Mouse (Mus musculus): ENCODE data around the gene Dnah10. TPM values are rescaled to one million over a fixed set of nuclear protein-coding genes. Genes with fewer than 3 reads are reported as not detected.

Gene Dnah10
- polyA plus RNA-seq (2015; fragmentation: Nextera tagmentation; extraction: Ambion mirVana), result 0.09 and 0.14 TPM in 2 replicates

DNA sequence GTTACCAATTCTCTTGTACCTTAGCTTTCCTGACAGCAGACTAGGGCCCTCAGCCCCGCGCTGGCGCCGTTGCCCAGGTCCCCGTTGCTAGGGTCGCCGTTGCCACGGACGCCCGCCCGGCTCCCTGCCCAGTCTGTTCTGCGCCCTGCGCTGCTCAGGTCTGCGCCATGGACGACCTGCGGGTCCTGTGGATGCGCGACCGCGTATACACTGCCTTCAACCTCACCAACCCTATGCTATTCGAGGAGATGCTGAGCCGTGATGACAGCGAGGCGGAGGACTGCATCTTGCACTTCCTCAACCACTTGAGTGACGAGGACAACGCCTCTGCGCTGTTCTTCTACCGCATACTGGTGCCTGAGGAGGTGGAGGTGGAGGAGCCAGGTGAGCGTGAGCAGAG, at the start of gene Dnah10:
Gene Dnah10 (plus strand): TSS at position 89 of the 400 bp plus-strand sequence.
- Histone ChIP-seq H3K4me2 (0 out of 2 replicates have a peak within 1 kb of the TSS, but pooled peaks have one; percentile 4), H3K27me3 (peaks cover 3% of the 10 kb centered on the region), H3K4me3 (no peak within 1 kb of the TSS), H3K9ac (no peak within 1 kb of the TSS; the same call in none of the 2 replicates), H3K4me1 (replicated peaks) (peaks cover 9% of the 10 kb centered on the region), H3K36me3 (peaks cover 42% of the 10 kb centered on the region), H3K9me3 (no peaks in the 10 kb centered on the region), H3K27ac (no peak within 1 kb of the TSS)
- peak; percentile 68; the same call in 1 of the 2 replicates for ATAC-seq (ENCODE audit: low FRiP score)
- WGBS, result 10% methylated on average over 29 of the region's 29 CpGs

DNA sequence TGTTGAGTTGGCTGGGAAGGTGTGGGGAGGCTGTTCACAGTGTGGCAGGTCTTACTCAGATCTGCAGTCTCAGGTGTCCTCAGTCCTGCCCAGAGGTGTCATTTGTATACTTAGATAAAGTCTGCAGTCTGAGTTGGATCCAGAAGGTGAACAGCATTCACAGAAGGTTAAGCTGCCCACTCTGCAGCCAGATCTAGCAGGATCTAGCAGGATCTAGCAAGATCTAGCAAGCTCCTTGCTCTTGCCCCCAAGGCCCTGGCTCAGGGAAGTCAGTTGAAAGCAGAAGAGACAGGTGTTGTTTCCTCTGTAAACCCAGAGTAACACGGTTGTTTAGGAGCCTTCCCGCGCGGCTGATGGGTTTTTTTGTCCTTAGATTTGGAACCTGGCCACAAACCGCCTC, 11.1 kb upstream of the Dnah10 start:
- H3K4me3 ChIP-seq, result no peak overlapping the region
- H3K4me2 ChIP-seq, result no peak overlapping the region
- no peak overlapping the region for H3K27ac ChIP-seq
- no peak overlapping the region for H3K9ac ChIP-seq
- no peaks in the 10 kb centered on the region for H3K27me3 ChIP-seq
- no peaks in the 10 kb centered on the region for H3K9me3 ChIP-seq
- 92% methylated on average over 5 of the region's 5 CpGs for WGBS
- no peak for ATAC-seq (ENCODE audit: low FRiP score)
- peaks cover 82% of the 10 kb centered on the region for H3K36me3 ChIP-seq
- no peaks in the 10 kb centered on the region for H3K4me1 ChIP-seq (replicated peaks)

DNA sequence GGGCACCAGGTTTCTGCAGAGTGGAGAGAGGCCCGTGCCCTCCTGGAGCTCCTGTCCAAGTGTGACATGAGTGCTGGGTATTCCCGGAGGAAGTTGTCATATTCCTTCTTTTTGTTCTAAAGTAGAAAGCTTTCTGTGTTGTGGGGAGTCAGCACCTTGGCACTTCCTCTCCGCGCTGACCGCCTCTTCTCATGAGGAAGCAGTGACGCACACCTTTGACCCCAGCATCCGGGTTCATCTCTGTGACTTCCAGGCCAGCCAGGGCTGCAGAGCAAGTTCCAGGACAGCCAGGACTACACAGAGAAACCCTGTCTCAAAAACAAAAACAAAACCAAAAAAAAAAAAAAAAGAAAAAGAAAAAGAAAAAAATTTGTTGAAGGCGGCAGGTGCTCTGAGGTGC, 9.8 kb upstream of the Dnah10 start:
- H3K4me3 ChIP-seq, result no peak overlapping the region
- H3K27ac ChIP-seq, result no peak overlapping the region
- ATAC-seq (ENCODE audit: low FRiP score), result no peak
- H3K27me3 ChIP-seq, result no peaks in the 10 kb centered on the region
- peaks cover 96% of the 10 kb centered on the region for H3K36me3 ChIP-seq
- no peaks in the 10 kb centered on the region for H3K9me3 ChIP-seq
- no peak overlapping the region for H3K9ac ChIP-seq
- H3K4me1 ChIP-seq (replicated peaks), result no peaks in the 10 kb centered on the region
- no peak overlapping the region for H3K4me2 ChIP-seq
- 89% methylated on average over 8 of the region's 8 CpGs for WGBS

DNA sequence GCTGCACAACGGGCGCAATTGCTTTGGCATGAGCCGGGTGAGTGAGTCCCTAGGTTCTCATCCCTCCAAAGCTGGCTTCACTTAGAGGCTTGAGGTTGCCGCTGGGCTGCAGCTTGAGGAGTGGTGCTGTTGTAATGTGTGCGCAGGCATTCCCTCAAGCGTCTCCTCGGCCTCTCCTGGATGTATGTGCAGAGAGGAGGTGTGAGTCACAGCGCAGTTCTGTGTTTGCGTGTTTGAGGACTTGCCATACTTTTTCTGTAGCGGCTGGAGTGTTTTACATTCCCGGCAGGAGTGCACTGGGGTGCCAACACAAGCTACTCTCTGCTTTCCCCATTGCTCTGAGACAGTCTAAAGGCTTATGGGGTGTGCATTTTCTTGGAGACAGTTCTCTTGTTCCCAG, 6.9 kb upstream of the Dnah10 start:
- Histone ChIP-seq H3K27me3 (no peaks in the 10 kb centered on the region), H3K4me3 (no peak overlapping the region), H3K4me2 (no peak overlapping the region), H3K9me3 (no peaks in the 10 kb centered on the region), H3K27ac (no peak overlapping the region), H3K4me1 (replicated peaks) (no peaks in the 10 kb centered on the region), H3K9ac (peak overlapping the region; percentile 14; the same call in 1 of the 2 replicates), H3K36me3 (peaks cover 96% of the 10 kb centered on the region)
- WGBS, result 96% methylated on average over 11 of the region's 11 CpGs
- no peak for ATAC-seq (ENCODE audit: low FRiP score)

DNA sequence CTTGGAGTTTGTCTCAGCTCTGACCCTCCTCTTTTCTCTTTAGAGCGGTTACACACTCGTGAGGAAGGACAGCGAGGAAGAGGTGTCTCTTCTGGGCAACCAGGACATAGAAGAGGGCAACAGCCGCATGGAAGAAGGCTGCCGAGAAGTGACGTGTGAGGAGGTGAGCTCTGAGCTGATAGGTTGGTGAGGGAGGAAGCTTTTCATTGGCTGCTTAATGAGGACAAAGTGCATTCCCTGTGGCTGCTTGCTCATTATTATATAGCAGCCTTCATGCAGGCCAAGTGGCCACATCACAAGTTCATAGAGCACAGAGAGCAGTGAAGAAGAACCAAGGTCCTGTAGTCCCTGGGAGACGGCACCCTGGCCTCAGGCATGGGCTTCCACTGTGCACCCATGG, 6.5 kb upstream of the Dnah10 start:
- Histone ChIP-seq H3K27ac (no peak overlapping the region), H3K36me3 (peaks cover 96% of the 10 kb centered on the region), H3K9ac (no peak overlapping the region), H3K27me3 (no peaks in the 10 kb centered on the region), H3K4me1 (replicated peaks) (no peaks in the 10 kb centered on the region), H3K4me3 (no peak overlapping the region), H3K4me2 (no peak overlapping the region), H3K9me3 (no peaks in the 10 kb centered on the region)
- no peak for ATAC-seq (ENCODE audit: low FRiP score)
- 90% methylated on average over 7 of the region's 7 CpGs for WGBS

DNA sequence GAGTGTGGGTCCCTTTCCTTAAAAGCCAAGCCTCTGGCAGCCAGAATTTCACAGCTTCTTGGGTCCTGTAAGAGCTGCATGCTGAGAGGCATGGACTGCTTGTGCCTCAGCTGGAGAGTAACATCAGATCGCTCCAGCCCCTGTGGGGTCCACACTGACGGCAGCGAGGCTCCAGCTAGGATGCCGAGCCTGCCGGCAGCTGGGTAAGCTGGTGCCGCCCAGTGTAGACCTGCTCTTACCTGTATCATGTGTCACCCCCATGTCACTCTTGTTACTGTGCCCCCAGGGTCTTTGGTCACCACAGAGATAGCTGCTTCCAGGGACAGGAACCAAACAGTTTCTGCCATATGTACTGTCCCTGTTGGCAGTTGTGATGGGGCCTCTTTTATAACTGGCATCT, 1.8 kb upstream of the Dnah10 start:
- Histone ChIP-seq H3K4me2 (no peak overlapping the region), H3K9ac (no peak overlapping the region), H3K27me3 (peaks cover 3% of the 10 kb centered on the region), H3K4me3 (no peak overlapping the region), H3K4me1 (replicated peaks) (peaks cover 6% of the 10 kb centered on the region), H3K27ac (no peak overlapping the region), H3K9me3 (no peaks in the 10 kb centered on the region), H3K36me3 (peaks cover 61% of the 10 kb centered on the region)
- ATAC-seq (ENCODE audit: low FRiP score), result no peak
- WGBS, result 94% methylated on average over 6 of the region's 6 CpGs

DNA sequence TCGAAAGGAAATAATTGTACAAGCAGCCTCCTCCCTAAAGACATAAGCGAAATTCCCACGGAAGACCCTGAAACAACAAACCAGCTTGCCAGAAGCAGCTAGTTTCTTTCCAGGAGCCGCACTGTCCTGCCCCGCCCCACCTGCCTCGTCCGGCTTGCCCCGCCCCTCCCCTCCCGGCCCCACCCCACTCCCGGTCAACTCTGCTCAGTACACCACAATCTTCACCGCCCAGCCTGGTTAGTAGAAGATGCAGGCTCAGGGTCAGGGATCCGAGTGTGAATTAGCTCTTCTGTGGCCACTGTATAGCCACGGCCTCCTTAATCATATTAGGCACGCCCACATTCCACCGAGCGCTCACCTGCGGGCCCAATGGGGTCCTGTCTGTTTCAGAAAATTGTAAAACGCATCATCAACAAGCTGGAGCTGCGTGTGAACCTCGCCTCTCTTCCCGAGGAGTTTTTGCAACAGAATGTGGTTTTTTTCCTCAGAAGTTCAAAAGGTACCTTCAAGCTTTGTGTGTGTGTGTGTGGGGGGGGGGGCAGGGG, 4.8 kb downstream of the Dnah10 start:
- ATAC-seq (ENCODE audit: low FRiP score), result no peak
- Histone ChIP-seq H3K4me1 (replicated peaks) (peaks cover 7% of the 10 kb centered on the region), H3K27ac (no peak overlapping the region), H3K4me3 (peak overlapping the region; percentile 12; the same call in 1 of the 2 replicates), H3K9ac (no peak overlapping the region), H3K4me2 (peak overlapping the region; percentile 39), H3K27me3 (peaks cover 3% of the 10 kb centered on the region), H3K36me3 (no peaks in the 10 kb centered on the region), H3K9me3 (no peaks in the 10 kb centered on the region)
- WGBS, result 17% methylated on average over 21 of the region's 21 CpGs

DNA sequence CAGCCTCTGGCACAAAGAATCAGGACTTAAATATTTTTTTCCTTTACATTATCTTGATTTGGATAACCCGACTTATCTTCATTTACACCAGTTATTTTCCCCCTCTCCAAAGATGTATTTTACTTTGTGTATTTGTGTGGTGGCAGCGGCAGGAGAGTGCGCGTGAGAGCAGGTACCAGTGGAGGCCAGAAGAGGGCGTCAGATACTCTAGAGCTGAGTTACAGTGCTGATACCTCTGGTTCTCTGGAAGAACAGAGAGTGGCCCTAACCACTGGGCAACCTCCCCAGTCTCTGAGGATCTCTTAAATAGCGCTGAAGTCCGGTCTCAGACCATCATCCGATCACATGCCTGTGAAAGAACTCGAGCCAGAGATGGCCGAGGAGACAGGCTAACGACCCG, 9.1 kb downstream of the Dnah10 start:
- no peaks in the 10 kb centered on the region for H3K27me3 ChIP-seq
- no peak overlapping the region for H3K4me2 ChIP-seq
- no peak overlapping the region for H3K9ac ChIP-seq
- H3K4me3 ChIP-seq, result no peak overlapping the region
- H3K4me1 ChIP-seq (replicated peaks), result 0 out of 2 replicates have a peak, but pooled peaks cover 2% of the 10 kb centered on the region
- no peaks in the 10 kb centered on the region for H3K36me3 ChIP-seq
- H3K9me3 ChIP-seq, result no peaks in the 10 kb centered on the region
- WGBS, result 86% methylated on average over 12 of the region's 12 CpGs
- H3K27ac ChIP-seq, result no peak overlapping the region
- no peak for ATAC-seq (ENCODE audit: low FRiP score)

DNA sequence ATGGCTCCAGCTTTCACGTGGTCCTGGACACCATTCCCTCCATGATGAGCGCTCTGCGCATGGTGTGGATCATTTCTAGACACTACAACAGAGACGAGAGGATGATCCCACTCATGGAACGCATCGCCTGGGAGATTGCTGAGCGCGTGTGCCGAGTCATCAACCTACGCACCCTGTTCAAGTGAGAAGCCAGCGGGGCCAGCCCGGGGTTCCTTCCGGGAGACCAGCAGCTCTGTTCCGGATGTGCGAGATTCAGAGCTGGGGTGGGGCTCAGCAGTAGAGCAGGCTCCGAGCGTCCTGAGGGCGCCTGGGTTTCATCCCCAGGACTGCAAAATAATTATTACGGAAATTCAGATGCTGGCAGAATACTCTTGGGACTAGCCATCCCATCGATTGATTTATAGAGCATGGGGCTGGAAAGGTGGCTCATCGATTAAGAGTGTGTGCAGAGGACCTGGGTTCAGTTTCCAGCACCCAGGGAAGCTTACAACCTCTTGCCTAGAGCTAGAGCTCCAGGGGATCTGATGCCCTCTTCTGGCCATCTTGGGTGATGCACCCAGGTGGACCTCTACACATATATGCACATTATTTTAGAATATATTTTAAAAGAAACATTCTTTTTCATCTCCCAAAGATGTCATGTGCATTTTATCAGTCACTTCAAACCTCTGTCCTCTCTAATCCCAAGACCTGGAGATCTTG, 17.2 kb downstream of the Dnah10 start:
- H3K9ac ChIP-seq, result no peak overlapping the region
- 97% methylated on average over 21 of the region's 21 CpGs for WGBS
- 0 out of 2 replicates have a peak, but pooled peaks cover 4% of the 10 kb centered on the region for H3K9me3 ChIP-seq
- H3K4me1 ChIP-seq (replicated peaks), result no peaks in the 10 kb centered on the region
- no peak overlapping the region for H3K27ac ChIP-seq
- ATAC-seq (ENCODE audit: low FRiP score), result no peak
- no peak overlapping the region for H3K4me3 ChIP-seq
- H3K4me2 ChIP-seq, result no peak overlapping the region
- H3K27me3 ChIP-seq, result no peaks in the 10 kb centered on the region
- H3K36me3 ChIP-seq, result no peaks in the 10 kb centered on the region

DNA sequence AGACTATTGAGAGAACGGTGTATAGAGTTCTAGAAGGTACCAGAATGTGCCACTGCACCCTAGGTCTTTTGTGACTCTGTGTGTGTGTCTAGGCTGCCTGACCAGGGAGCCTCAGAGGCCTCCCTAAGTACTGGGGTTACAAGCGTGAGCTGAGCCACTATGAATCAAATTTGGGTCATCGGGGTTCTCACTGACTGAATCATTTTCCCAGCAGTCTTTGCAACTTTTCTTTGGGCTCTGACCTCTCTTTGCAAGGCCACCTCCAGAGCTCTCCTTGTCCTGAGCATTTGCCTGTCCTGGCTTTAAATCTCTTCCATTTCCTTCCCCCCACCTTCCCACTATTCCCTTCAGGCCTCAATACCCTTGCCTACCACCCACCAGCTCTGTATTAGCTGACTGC, 19.0 kb downstream of the Dnah10 start:
- Histone ChIP-seq H3K4me1 (replicated peaks) (no peaks in the 10 kb centered on the region), H3K4me2 (no peak overlapping the region), H3K4me3 (no peak overlapping the region), H3K9me3 (0 out of 2 replicates have a peak, but pooled peaks cover 4% of the 10 kb centered on the region), H3K36me3 (no peaks in the 10 kb centered on the region), H3K9ac (no peak overlapping the region), H3K27me3 (no peaks in the 10 kb centered on the region), H3K27ac (no peak overlapping the region)
- no peak for ATAC-seq (ENCODE audit: low FRiP score)
- 87% methylated on average over 3 of the region's 3 CpGs for WGBS

DNA sequence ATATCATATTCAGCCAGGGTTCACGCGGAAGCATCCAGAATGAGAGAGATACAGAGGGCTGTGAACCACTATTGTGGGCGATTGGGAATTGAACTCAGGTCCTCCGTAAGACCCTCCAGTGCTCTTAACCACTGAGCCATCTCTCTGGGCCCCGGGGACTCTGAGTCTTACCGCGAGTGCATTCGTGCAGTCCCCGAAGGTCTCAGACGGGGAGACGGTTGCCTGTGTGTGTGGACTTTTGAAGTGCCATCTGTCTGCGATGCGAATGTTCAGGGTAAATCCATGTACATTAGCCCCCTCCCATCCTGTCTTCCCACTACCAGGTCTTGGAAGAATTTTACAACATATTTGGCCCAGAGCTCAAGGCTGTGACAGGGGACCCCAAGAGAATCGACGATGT, 21.3 kb downstream of the Dnah10 start:
- no peak overlapping the region for H3K9ac ChIP-seq
- H3K4me2 ChIP-seq, result no peak overlapping the region
- no peak for ATAC-seq (ENCODE audit: low FRiP score)
- 94% methylated on average over 15 of the region's 15 CpGs for WGBS
- H3K9me3 ChIP-seq, result no peaks in the 10 kb centered on the region
- H3K4me3 ChIP-seq, result no peak overlapping the region
- H3K27ac ChIP-seq, result no peak overlapping the region
- no peaks in the 10 kb centered on the region for H3K4me1 ChIP-seq (replicated peaks)
- no peaks in the 10 kb centered on the region for H3K36me3 ChIP-seq
- H3K27me3 ChIP-seq, result no peaks in the 10 kb centered on the region

DNA sequence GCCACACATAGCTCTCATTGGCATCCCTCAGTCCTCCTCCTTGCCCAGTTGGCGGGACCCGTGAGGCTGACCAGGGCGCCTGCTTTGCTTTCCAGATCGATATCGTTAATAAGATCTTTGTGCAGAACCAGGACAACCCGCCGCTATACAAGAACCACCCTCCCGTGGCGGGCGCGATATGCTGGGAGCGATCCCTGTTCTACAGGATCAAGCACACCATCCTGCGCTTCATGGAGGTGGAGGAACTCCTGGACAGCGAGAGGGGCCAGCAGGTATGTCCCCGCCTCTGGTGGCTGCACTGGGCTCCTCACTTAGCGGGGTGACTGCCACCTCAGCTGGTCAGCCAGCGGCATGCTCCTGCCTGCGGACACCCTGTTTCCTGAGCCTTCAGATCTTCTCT, 23.4 kb downstream of the Dnah10 start:
- no peaks in the 10 kb centered on the region for H3K9me3 ChIP-seq
- ATAC-seq (ENCODE audit: low FRiP score), result no peak

DNA sequence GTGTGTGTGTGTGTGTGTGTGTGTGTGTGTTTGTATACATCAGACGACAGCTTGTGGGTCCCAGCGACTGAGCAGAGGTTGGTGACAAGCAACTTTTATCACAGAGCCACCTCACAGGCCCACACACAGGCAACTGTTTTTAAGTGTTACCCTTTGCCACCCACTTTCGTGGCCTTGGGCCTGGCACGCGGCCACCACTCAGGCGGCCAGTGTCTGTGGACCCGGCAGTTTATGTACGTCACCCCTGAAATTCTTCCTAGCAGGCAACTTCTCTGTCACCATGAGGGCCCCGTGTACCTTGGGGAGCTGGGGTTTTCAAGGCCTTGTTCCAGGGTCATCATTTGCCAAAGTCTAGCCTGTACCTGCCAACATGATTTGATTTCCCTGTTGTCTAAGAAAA, 26.8 kb downstream of the Dnah10 start:
- Histone ChIP-seq H3K4me3 (no peak overlapping the region), H3K9me3 (no peaks in the 10 kb centered on the region), H3K4me2 (no peak overlapping the region), H3K36me3 (no peaks in the 10 kb centered on the region), H3K27me3 (no peaks in the 10 kb centered on the region), H3K27ac (no peak overlapping the region), H3K4me1 (replicated peaks) (no peaks in the 10 kb centered on the region), H3K9ac (no peak overlapping the region)
- 89% methylated on average over 9 of the region's 9 CpGs for WGBS
- ATAC-seq (ENCODE audit: low FRiP score), result no peak

More for the DNA sequence above, 23.4 kb downstream of the Dnah10 start:
- no peaks in the 10 kb centered on the region for H3K27me3 ChIP-seq
- no peaks in the 10 kb centered on the region for H3K4me1 ChIP-seq (replicated peaks)
- H3K9ac ChIP-seq, result no peak overlapping the region
- no peak overlapping the region for H3K4me3 ChIP-seq
- no peak overlapping the region for H3K27ac ChIP-seq
- H3K36me3 ChIP-seq, result no peaks in the 10 kb centered on the region
- 89% methylated on average over 18 of the region's 18 CpGs for WGBS
- H3K4me2 ChIP-seq, result no peak overlapping the region

Measured in hindbrain, embryonic 13.5 days (tissue).